In genomic region chr3:116394885-116395390, GRCm38 (mm10) we compare ENCODE assay signal across 26 mouse cellular contexts. TPM values are rescaled to one million over a fixed set of nuclear protein-coding genes. Genes with fewer than 3 reads are reported as not detected.
DNase-seq lines count a peak whose midpoint lies in the region; ATAC-seq and TF ChIP-seq lines count a peak whose summit lies in the region.
"Had no signal": no experiment of that assay in that cellular context is flagged by ENCODE, and none has a peak within 500 bp of the region (broad histone marks: within the 10 kb centered on the region; RNA-seq: fewer than 3 reads in every experiment).

No protein-coding gene starts in this region.

- no peak for TF ChIP-seq POLR2A in kidney, adult 2 months (IDR thresholded peaks at IDR 0.05; ENCODE audit: low read depth, low read length)

- no peak for TF ChIP-seq CTCF in kidney, adult 2 months (conservative IDR thresholded peaks at IDR 0.05; ENCODE audit: insufficient read depth, insufficient read length, low read depth, low read length)
- TF ChIP-seq CTCF in lung, embryonic 14.5 days (IDR thresholded peaks at IDR 0.05; ENCODE audit: low read depth): no peak

- no peak overlapping the region for H3K27ac ChIP-seq in kidney, adult 2 months (ENCODE audit: insufficient read depth, low read depth, low read length)
- H3K27ac ChIP-seq in lung, embryonic 14.5 days (ENCODE audit: low read depth): no peak overlapping the region
- H3K27ac ChIP-seq: forebrain, embryonic 10.5 days; left cerebral cortex, adult 2 months; macrophage; midbrain, embryonic 10.5 days; neural tube, embryonic 13.5 days had no signal

- 61% methylated on average over 5 of the region's 5 CpGs for WGBS in kidney, adult 2 months
- WGBS in lung, embryonic 14.5 days: 65% methylated on average over 5 of the region's 5 CpGs

- H3K36me3 ChIP-seq in kidney, adult 2 months (ENCODE audit: control insufficient read depth, insufficient read depth, low read length): no peaks in the 10 kb centered on the region
- peaks cover 5% of the 10 kb centered on the region; the same call in 1 of the 2 replicates for H3K36me3 ChIP-seq in lung, embryonic 14.5 days (ENCODE audit: insufficient read depth)
- H3K36me3 ChIP-seq: neural tube, embryonic 13.5 days had no signal

- H3K27me3 ChIP-seq in kidney, adult 2 months (replicated peaks; ENCODE audit: control insufficient read depth, insufficient read depth, low read length): no peaks in the 10 kb centered on the region
- H3K27me3 ChIP-seq in lung, embryonic 14.5 days (ENCODE audit: insufficient read depth, low read length): no peaks in the 10 kb centered on the region
- H3K27me3 ChIP-seq: heart, embryonic 12.5 days; neural tube, embryonic 13.5 days had no signal

- no peak overlapping the region for H3K9ac ChIP-seq in lung, embryonic 14.5 days
- H3K9ac ChIP-seq: heart, embryonic 12.5 days; liver, postnatal 0 days; neural tube, embryonic 13.5 days had no signal

- ATAC-seq in lung, embryonic 14.5 days (ENCODE audit: insufficient read depth): no peak
- ATAC-seq in granulocyte monocyte progenitor cell, adult 5-6 weeks (replicated peaks; ENCODE audit: poor library complexity, severe bottlenecking): peak; percentile 15; the same call in 1 of the 2 replicates
- ATAC-seq in megakaryocyte progenitor cell, adult 5-6 weeks (replicated peaks; ENCODE audit: poor library complexity): no peak
- ATAC-seq: activated CD4-positive, CD25-positive, alpha-beta regulatory T cell, adult 4 months; forebrain, embryonic 16.5 days; intestine, postnatal 0 days; liver, postnatal 0 days; midbrain, embryonic 16.5 days had no signal

- H3K4me1 ChIP-seq in kidney, adult 2 months (ENCODE audit: control insufficient read depth, insufficient read depth, low read length): no peaks in the 10 kb centered on the region
- no peaks in the 10 kb centered on the region for H3K4me1 ChIP-seq in lung, embryonic 14.5 days (ENCODE audit: insufficient read depth)

- DNase-seq in kidney, adult 2 months: peak; percentile 40
- no peak for DNase-seq in kidney, postnatal 36 days
- DNase-seq in lung, embryonic 14.5 days: peak; percentile 35
- DNase-seq in lung, postnatal 14 days: no peak
- DNase-seq in skeletal muscle tissue, adult 2 months (ENCODE audit: low read depth, low spot score): peak; percentile 71
- DNase-seq: adrenal gland, postnatal 14 days; cerebellum, adult 8-10 months; gastrocnemius, postnatal 36 days; heart, postnatal 10 days; liver, postnatal 0 days; thymus, adult 2 months; thymus, postnatal 4 days had no signal

- H3K9me3 ChIP-seq in lung, embryonic 14.5 days (ENCODE audit: low read depth, low read length): no peaks in the 10 kb centered on the region
- H3K9me3 ChIP-seq: forebrain, embryonic 10.5 days; heart, embryonic 12.5 days; midbrain, embryonic 10.5 days; neural tube, embryonic 13.5 days had no signal

- no peak overlapping the region for H3K4me3 ChIP-seq in kidney, adult 2 months (ENCODE audit: insufficient read depth, low read depth, low read length)
- no peak overlapping the region for H3K4me3 ChIP-seq in lung, embryonic 14.5 days (ENCODE audit: low read depth, low read length)
- H3K4me3 ChIP-seq: forebrain, embryonic 10.5 days; heart, embryonic 12.5 days; left cerebral cortex, adult 2 months; midbrain, embryonic 10.5 days; myocyte; neural tube, embryonic 13.5 days had no signal

- H3K4me2 ChIP-seq in lung, embryonic 14.5 days: no peak overlapping the region
- H3K4me2 ChIP-seq: heart, embryonic 12.5 days; liver, embryonic 11.5 days; neural tube, embryonic 13.5 days had no signal

RNA-seq across cellular contexts. Expression of gene Cdc14a, which starts 28.9 kb away (rescaled TPM):
- polyA plus RNA-seq in kidney, adult 2 months (2012; rRNA removed): 5.3 and 5.5 TPM in 2 replicates
- 9.1 and 12.1 TPM in 2 replicates for polyA plus RNA-seq in lung, embryonic 14.5 days (2014; fragmentation: Nextera tagmentation; extraction: Ambion mirVana)
- total RNA-seq in granulocyte monocyte progenitor cell, adult 5-6 weeks (2014; fragmentation: Nextera tagmentation): 29.2 and 58.3 TPM in 2 replicates
- 22.3 and 25.2 TPM in 2 replicates for total RNA-seq in granulocyte monocyte progenitor cell, adult 5-6 weeks (2017)
- 26.7 and 28.5 TPM in 2 replicates for total RNA-seq in megakaryocyte progenitor cell, adult 5-6 weeks (2015)
- 25.9 and 30.7 TPM in 2 replicates for total RNA-seq in megakaryocyte progenitor cell, adult 5-6 weeks (2017)

Comparison
In these comparisons a context has a peak if more than half of its experiments do, and no peak if none do; other contexts are left out.
1. DNase-seq: peak in kidney, adult 2 months (single experiment), lung, embryonic 14.5 days (single experiment) and skeletal muscle tissue, adult 2 months (single experiment); none in kidney, postnatal 36 days (0 of 2) and lung, postnatal 14 days (single experiment).